Mouse (Mus musculus): Measurements from ENCODE around the gene Ranbp6.

DNA sequence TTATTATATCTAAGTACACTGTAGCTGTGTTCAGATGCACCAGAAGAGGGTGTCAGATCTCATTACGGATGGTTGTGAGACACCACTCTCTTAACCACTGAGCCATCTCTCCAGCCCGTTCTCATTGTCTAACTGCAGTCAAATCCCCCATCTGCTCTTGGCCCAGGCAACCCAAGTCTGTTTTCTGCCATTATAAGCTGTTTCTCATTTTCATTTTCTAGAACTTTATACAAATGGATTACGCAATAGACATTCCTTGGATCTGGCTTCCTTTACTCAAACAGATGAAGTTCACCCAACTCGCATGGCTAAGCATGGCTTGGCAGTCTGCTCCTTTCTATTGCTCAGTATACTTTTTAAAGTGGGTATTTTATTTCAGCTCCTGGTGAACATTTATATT, 27.9 kb upstream of the Ranbp6 start:
- no peak for TF ChIP-seq CTCF (IDR thresholded peaks at IDR 0.05)
- no peak for TF ChIP-seq EP300 (IDR thresholded peaks at IDR 0.05)

Data from lung, postnatal 0 days (tissue).